Mouse (Mus musculus) kidney, postnatal 0 days (tissue): ENCODE results near the gene Ptprg. TPM values are rescaled to one million over a fixed set of nuclear protein-coding genes. Genes with fewer than 3 reads are reported as not detected.

Experiments
- ATAC-seq: fragments of 200-750 bp; cut with Nextera tagmentation; replicated peaks from 2 replicates; pipeline ENCODE4 v1.8.0; 2017; ENCODE audit warnings: low read depth, moderate number of reproducible peaks, moderate TSS enrichment, moderate library complexity; ENCODE audit not compliant: low FRiP score
- DNase-seq: peaks from one replicate; pipeline ENCODE4 v3.0.0-alpha.2; 2016; ENCODE audit warnings: low spot score
- H3K27ac ChIP-seq: fragments of 300-500 bp; sonication (generic); 2 replicates; pipeline ENCODE4 v1.5.1; 2014; ENCODE audit warnings: mild to moderate bottlenecking
- H3K27me3 ChIP-seq: fragments of 300-500 bp; sonication (generic); 2 replicates; pipeline ENCODE4 v1.6.1; 2014; ENCODE audit warnings: low read length, mixed read lengths; ENCODE audit not compliant: insufficient read depth
- H3K36me3 ChIP-seq: fragments of 300-500 bp; sonication (generic); 2 replicates; pipeline ENCODE4 v1.6.1; 2014; ENCODE audit warnings: low read length, mixed read lengths; ENCODE audit not compliant: insufficient read depth
- H3K4me1 ChIP-seq: fragments of 300-500 bp; sonication (generic); replicated peaks from 2 replicates; pipeline ENCODE4 v1.6.1; 2014; ENCODE audit warnings: antibody characterized with exemption, low read length, mixed read lengths; ENCODE audit not compliant: insufficient read depth
- H3K4me2 ChIP-seq: fragments of 300-500 bp; sonication (generic); 2 replicates; pipeline ENCODE4 v1.6.1; 2014; ENCODE audit warnings: mild to moderate bottlenecking, low read length, moderate library complexity, mixed read lengths
- H3K4me3 ChIP-seq: fragments of 300-500 bp; sonication (generic); replicated peaks from 2 replicates; pipeline ENCODE4 v1.5.1; 2014; ENCODE audit warnings: low read depth, low read length
- H3K9ac ChIP-seq: fragments of 300-500 bp; sonication (generic); 2 replicates; pipeline ENCODE4 v1.6.1; 2014; ENCODE audit warnings: low read depth, low read length
- H3K9me3 ChIP-seq: fragments of 300-500 bp; sonication (generic); replicated peaks from 2 replicates; pipeline ENCODE4 v1.6.1; 2016; ENCODE audit warnings: low read length, inconsistent platforms, mixed read lengths
- CTCF ChIP-seq: IDR thresholded peaks from 2 replicates; pipeline ENCODE4 v1.5.1; 2016; ENCODE audit warnings: antibody characterized with exemption, low read depth, mild to moderate bottlenecking, moderate library complexity
- WGBS: fragments of 180-500 bp; shearing (Covaris S2); extraction: QIAGEN DNeasy Blood & Tissue Kit; methylation state at CpG from one replicate; pipeline ENCODE4 v1.1.7; 2014; 5-methylcytosine and 5-hydroxymethylcytosine counted together
- polyA plus RNA-seq: library from polyadenylated mRNA; unstranded; fragments of >200 nt; fragmentation: Nextera tagmentation; extraction: Ambion mirVana; gene quantifications from 2 replicates; pipeline ENCODE4 v1.2.1, GENCODE M21; 2015

The Ptprg gene
- polyA plus RNA-seq, 1 experiment from 2014 or later = 23.5 TPM

GRCm38 (mm10) chr14:11665046-11665445, 111.7 kb downstream of the Ptprg start:
- no peak for DNase-seq
- H3K27me3 ChIP-seq = no peaks in the 10 kb centered on the region
- 79% methylated on average over 7 of the region's 7 CpGs for WGBS
- no peak overlapping the region for H3K9ac ChIP-seq
- no peak for TF ChIP-seq CTCF
- no peak for ATAC-seq
- H3K4me3 ChIP-seq = no peak overlapping the region
- no peak overlapping the region for H3K27ac ChIP-seq
- no peaks in the 10 kb centered on the region for H3K9me3 ChIP-seq
- H3K36me3 ChIP-seq = no peaks in the 10 kb centered on the region
- no peak overlapping the region for H3K4me2 ChIP-seq
- 0 out of 2 replicates have a peak, but pooled peaks cover 7% of the 10 kb centered on the region for H3K4me1 ChIP-seq

GRCm38 (mm10) chr14:11667762-11668161, 114.4 kb downstream of the Ptprg start:
- ATAC-seq = no peak; the same call in 1 of the 2 replicates

GRCm38 (mm10) chr14:11670847-11671246, 117.5 kb downstream of the Ptprg start:
- Histone ChIP-seq H3K9ac (no peak overlapping the region), H3K27me3 (no peaks in the 10 kb centered on the region), H3K36me3 (no peaks in the 10 kb centered on the region), H3K27ac (no peak overlapping the region), H3K4me3 (no peak overlapping the region), H3K4me2 (no peak overlapping the region), H3K4me1 (0 out of 2 replicates have a peak, but pooled peaks cover 7% of the 10 kb centered on the region), H3K9me3 (no peaks in the 10 kb centered on the region)
- 33% methylated on average over 6 of the region's 6 CpGs for WGBS
- no peak for DNase-seq
- no peak for ATAC-seq
- no peak for TF ChIP-seq CTCF

More at GRCm38 (mm10) chr14:11667762-11668161, 114.4 kb downstream of the Ptprg start:
- H3K27me3 ChIP-seq = no peaks in the 10 kb centered on the region
- H3K27ac ChIP-seq = no peak overlapping the region
- H3K36me3 ChIP-seq = no peaks in the 10 kb centered on the region
- H3K4me1 ChIP-seq = 0 out of 2 replicates have a peak, but pooled peaks cover 7% of the 10 kb centered on the region
- DNase-seq = no peak
- H3K4me2 ChIP-seq = no peak overlapping the region
- no peak for TF ChIP-seq CTCF
- no peak overlapping the region for H3K9ac ChIP-seq
- 24% methylated on average over 3 of the region's 3 CpGs for WGBS
- H3K9me3 ChIP-seq = no peaks in the 10 kb centered on the region
- no peak overlapping the region for H3K4me3 ChIP-seq

DNA sequence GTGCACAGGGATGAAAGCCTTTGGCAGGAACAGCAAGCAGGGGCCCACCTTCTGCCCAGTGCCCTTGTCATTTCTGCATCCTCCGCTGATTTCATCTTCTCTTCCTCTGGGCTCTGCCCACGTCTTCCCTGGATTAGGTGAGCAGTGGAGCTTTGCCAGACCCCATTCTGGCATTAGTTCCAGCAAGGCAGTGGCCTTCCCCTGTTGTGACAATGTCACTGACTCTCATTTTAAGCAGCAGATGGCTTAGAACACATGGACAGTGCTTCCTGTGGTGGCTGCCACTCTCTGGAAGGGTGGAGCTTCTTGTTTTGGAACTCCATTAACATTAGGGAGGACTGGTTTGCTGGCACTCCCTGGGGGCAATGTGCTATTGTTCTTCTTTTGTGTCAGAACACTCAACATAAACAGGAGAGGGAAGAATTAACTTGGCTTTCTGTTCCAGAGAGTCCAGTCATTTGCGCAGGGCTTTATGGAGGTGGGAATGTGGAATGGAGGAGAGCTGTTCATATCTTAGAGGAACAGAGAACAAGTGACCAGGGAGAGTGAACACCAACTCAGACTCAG, 119.7 kb downstream of the Ptprg start:
- ATAC-seq = no peak
- no peak for TF ChIP-seq CTCF
- Histone ChIP-seq H3K27me3 (no peaks in the 10 kb centered on the region), H3K4me2 (no peak overlapping the region), H3K27ac (no peak overlapping the region), H3K4me3 (no peak overlapping the region), H3K4me1 (0 out of 2 replicates have a peak, but pooled peaks cover 3% of the 10 kb centered on the region), H3K36me3 (no peaks in the 10 kb centered on the region), H3K9ac (no peak overlapping the region), H3K9me3 (no peaks in the 10 kb centered on the region)
- DNase-seq = no peak
- WGBS = 69% methylated on average over 3 of the region's 3 CpGs

- H3K36me3 ChIP-seq = no peaks in the 10 kb centered on the region
- no peak overlapping the region for H3K27ac ChIP-seq
- no peak for TF ChIP-seq CTCF
- DNase-seq = no peak
- peaks cover 18% of the 10 kb centered on the region; the same call in 1 of the 2 replicates for H3K4me1 ChIP-seq
- no peak overlapping the region for H3K4me2 ChIP-seq
- H3K9ac ChIP-seq = no peak overlapping the region
- H3K27me3 ChIP-seq = no peaks in the 10 kb centered on the region
- WGBS = 79% methylated on average over 4 of the region's 4 CpGs
- no peaks in the 10 kb centered on the region for H3K9me3 ChIP-seq
- H3K4me3 ChIP-seq = no peak overlapping the region
- ATAC-seq = no peak
These were observed 124.9 kb downstream of the Ptprg start for GRCm38 (mm10) chr14:11678201-11678600.

- WGBS = 72% methylated on average over 3 of the region's 3 CpGs
These were observed 126.4 kb downstream of the Ptprg start for GRCm38 (mm10) chr14:11679741-11680140.

DNA sequence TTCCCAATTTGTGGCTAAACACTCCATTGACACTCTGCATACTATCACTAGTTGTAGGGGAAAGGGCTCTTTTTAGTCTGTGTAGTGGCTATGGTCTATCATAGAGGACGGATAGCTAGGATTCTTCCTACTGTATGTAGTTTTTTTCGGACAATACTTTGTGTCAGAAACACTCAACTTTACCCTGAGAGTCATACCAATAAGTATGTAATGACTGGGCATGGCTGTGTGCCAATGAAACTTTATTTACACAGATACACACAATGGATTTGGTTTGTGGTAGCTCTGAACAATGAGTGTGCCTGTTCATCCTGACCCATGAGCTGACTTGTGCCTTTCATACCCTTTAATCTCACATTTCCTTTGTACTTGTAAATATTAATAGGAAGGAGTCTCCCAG, 127.3 kb downstream of the Ptprg start:
- Histone ChIP-seq H3K9me3 (no peaks in the 10 kb centered on the region), H3K27ac (no peak overlapping the region), H3K9ac (no peak overlapping the region), H3K27me3 (no peaks in the 10 kb centered on the region), H3K4me2 (no peak overlapping the region), H3K36me3 (no peaks in the 10 kb centered on the region), H3K4me1 (peaks cover 23% of the 10 kb centered on the region), H3K4me3 (no peak overlapping the region)
- no peak for ATAC-seq
- DNase-seq = no peak
- TF ChIP-seq CTCF = no peak
- WGBS = 83% methylated on average over 2 of the region's 2 CpGs

More at GRCm38 (mm10) chr14:11679741-11680140, 126.4 kb downstream of the Ptprg start:
- H3K4me1 ChIP-seq = peaks cover 23% of the 10 kb centered on the region
- H3K9ac ChIP-seq = no peak overlapping the region
- no peaks in the 10 kb centered on the region for H3K27me3 ChIP-seq
- no peak for TF ChIP-seq CTCF
- H3K4me2 ChIP-seq = no peak overlapping the region
- no peaks in the 10 kb centered on the region for H3K9me3 ChIP-seq
- H3K4me3 ChIP-seq = no peak overlapping the region
- no peak overlapping the region for H3K27ac ChIP-seq
- no peaks in the 10 kb centered on the region for H3K36me3 ChIP-seq
- DNase-seq (no peak), ATAC-seq (no peak)
